Comparison of ENCODE assay signal across 27 mouse cellular contexts in genomic region chr4:93881318-93881717, GRCm38 (mm10).
DNase-seq lines count a peak whose midpoint lies in the region; TF ChIP-seq lines count a peak whose summit lies in the region.
"Had no signal": no experiment of that assay in that cellular context is flagged by ENCODE, and none has a peak within 500 bp of the region (broad histone marks: within the 10 kb centered on the region; RNA-seq: fewer than 3 reads in every experiment).

No protein-coding gene starts in this region.

- peaks cover 13% of the 10 kb centered on the region for H3K4me1 ChIP-seq in embryonic fibroblast, embryonic 13.5 days (ENCODE audit: control insufficient read depth, insufficient read depth, low read length)
- H3K4me1 ChIP-seq: embryonic facial prominence, embryonic 10.5 days; embryonic facial prominence, embryonic 13.5 days; heart, embryonic 12.5 days; heart, embryonic 15.5 days; hindbrain, embryonic 10.5 days; intestine, embryonic 15.5 days had no signal

- no peak for TF ChIP-seq POLR2A in embryonic fibroblast, embryonic 13.5 days (IDR thresholded peaks at IDR 0.05; ENCODE audit: low read depth, low read length)

- peak overlapping the region; percentile 85 for H3K27ac ChIP-seq in embryonic fibroblast, embryonic 13.5 days (ENCODE audit: insufficient read depth, low read length)
- H3K27ac ChIP-seq: embryonic facial prominence, embryonic 10.5 days; embryonic facial prominence, embryonic 13.5 days; forebrain, embryonic 10.5 days; heart, embryonic 15.5 days; hindbrain, embryonic 10.5 days; intestine, embryonic 15.5 days; kidney, embryonic 15.5 days had no signal

- H3K4me3 ChIP-seq in embryonic fibroblast, embryonic 13.5 days (ENCODE audit: insufficient read depth, low read length) = no peak overlapping the region
- H3K4me3 ChIP-seq: embryonic facial prominence, embryonic 10.5 days; embryonic facial prominence, embryonic 13.5 days; forebrain, embryonic 10.5 days; heart, embryonic 12.5 days; heart, embryonic 15.5 days; hindbrain, embryonic 10.5 days; hindbrain, embryonic 13.5 days; intestine, embryonic 15.5 days; kidney, embryonic 15.5 days had no signal

- no peak for TF ChIP-seq CTCF in embryonic fibroblast, embryonic 13.5 days (IDR thresholded peaks at IDR 0.05; ENCODE audit: borderline replicate concordance, insufficient read depth, low read length)

- DNase-seq in 3134 (ENCODE audit: extremely low read depth, insufficient read length, low spot score) = peak; percentile 77
- peak; percentile 88 for DNase-seq in 3T3-L1 (ENCODE audit: low read depth, low spot score)
- peak; percentile 72 for DNase-seq in NIH3T3 (ENCODE audit: low read depth)
- no peak for DNase-seq in right cerebral cortex, adult 18-20 months
- DNase-seq in frontal cortex, adult 2 months (ENCODE audit: extremely low spot score in 1 of 2, low spot score in 1 of 2) = no peak
- DNase-seq in thymus, postnatal 0 days (ENCODE audit: low spot score) = no peak
- DNase-seq: adrenal gland, postnatal 10 days; adrenal gland, postnatal 36 days; cerebellum, adult 18-20 months; cerebellum, adult 9-10 months; cerebellum, postnatal 14 days; forebrain, postnatal 0 days; gastrocnemius, postnatal 25 days; heart, postnatal 10 days; heart, postnatal 36 days; kidney, adult 11 months; kidney, adult 8-10 months had no signal

Comparison
In these comparisons a context has a peak if more than half of its experiments do, and no peak if none do; other contexts are left out.
1. DNase-seq: peak in 3134 (single experiment), 3T3-L1 (single experiment) and NIH3T3 (single experiment); none in right cerebral cortex, adult 18-20 months (single experiment), frontal cortex, adult 2 months (0 of 2) and thymus, postnatal 0 days (single experiment).